Mouse (Mus musculus) G1E-ER4 (cell line): ENCODE results near the gene Rpap2. TPM values are rescaled to one million over a fixed set of nuclear protein-coding genes. Genes with fewer than 3 reads are reported as not detected.

ENCODE experiments used
- GATA1 ChIP-seq: IDR thresholded peaks from one replicate; pipeline ENCODE4 v1.8.0; 2012; ENCODE audit warnings: low read length, inconsistent platforms
- polyA plus RNA-seq: library from polyadenylated mRNA; stranded (reverse); fragments of >175 nt; gene quantifications from 2 replicates; pipeline ENCODE4 v1.2.3, GENCODE M21; 2012

Gene Rpap2
- polyA plus RNA-seq, 1 experiment, result 1.8 TPM

GRCm38 (mm10) chr5:107708124-107708797, 111.1 kb downstream of the Rpap2 start:
- TF ChIP-seq GATA1, result no peak

Other genes with a start within 250 kb of the Rpap2 start
- gene Ephx4, start 194.6 kb upstream of the Rpap2 start, polyA plus RNA-seq, result not detected in 2 replicates
- gene Lpcat2b, start 165.8 kb upstream of the Rpap2 start, polyA plus RNA-seq, result not detected in 2 replicates
- gene Btbd8, start 159.4 kb upstream of the Rpap2 start, polyA plus RNA-seq, result 1.7 and 1.8 TPM in 2 replicates
- 0.10 and 0.13 TPM in 2 replicates for gene Gm42669, start 89.8 kb upstream of the Rpap2 start, polyA plus RNA-seq
- not detected in 2 replicates for gene 1700028K03Rik, start 62.7 kb upstream of the Rpap2 start, polyA plus RNA-seq
- gene Glmn, start 515 bp downstream of the Rpap2 start, polyA plus RNA-seq, result 0.92 and 1.6 TPM in 2 replicates
- 0.03 and 0.32 TPM in 2 replicates for gene Gfi1, start 128.7 kb downstream of the Rpap2 start, polyA plus RNA-seq
- gene Ube2d2b, start 232.7 kb downstream of the Rpap2 start, polyA plus RNA-seq, result not detected in 2 replicates